Mouse (Mus musculus) kidney, postnatal 14 days (tissue): ENCODE results near the gene Phf2.
A peak's percentile ranks its signal among the peaks of the same experiment; 100 is the strongest.

ENCODE experiments used
- DNase-seq: peaks from one replicate; pipeline ENCODE4 v3.0.0; 2022; ENCODE audit warnings: mixed read lengths

Gene Phf2

GRCm38 (mm10) chr13:48870771-48871731 is at the start of gene Phf2:
Gene Phf2 (minus strand): TSS chr13:48871119.
- DNase-seq = peak; percentile 59

DNA sequence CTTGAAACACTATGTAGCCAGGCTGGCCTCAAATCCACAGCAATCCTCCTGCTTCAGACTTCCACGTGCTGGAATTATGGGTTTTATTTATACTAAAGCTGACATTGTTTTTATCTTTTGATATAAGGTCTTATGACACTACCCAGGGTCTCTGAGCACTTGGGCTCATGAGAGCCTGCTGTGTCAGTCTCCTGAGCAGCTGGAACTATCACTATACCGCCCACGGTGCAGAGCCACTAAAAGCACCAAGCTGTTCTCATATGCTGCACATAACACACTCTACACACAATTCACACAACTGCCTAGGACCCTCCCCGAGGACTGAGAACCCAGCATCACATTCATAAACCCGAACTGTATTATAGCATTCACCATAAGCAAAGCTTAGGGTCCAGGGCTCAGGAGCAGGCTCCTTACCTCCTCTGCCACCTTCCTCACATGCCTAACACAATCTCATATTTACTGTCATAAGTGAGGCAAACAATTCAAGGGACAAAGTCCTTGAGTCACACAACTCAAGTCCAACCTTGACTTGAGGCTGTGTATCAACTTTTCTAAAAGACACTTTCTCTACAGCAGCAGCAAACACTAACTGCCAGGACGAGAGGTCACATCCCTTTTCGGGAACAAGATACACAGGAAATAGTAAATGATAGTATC is 49.0 kb upstream of the Phf2 start:
- DNase-seq = no peak

- DNase-seq = no peak
Observed at GRCm38 (mm10) chr13:48917113-48917599, 46.2 kb upstream of the Phf2 start.

- DNase-seq = peak; percentile 20
Observed at GRCm38 (mm10) chr13:48913680-48914079, 42.8 kb upstream of the Phf2 start.

DNA sequence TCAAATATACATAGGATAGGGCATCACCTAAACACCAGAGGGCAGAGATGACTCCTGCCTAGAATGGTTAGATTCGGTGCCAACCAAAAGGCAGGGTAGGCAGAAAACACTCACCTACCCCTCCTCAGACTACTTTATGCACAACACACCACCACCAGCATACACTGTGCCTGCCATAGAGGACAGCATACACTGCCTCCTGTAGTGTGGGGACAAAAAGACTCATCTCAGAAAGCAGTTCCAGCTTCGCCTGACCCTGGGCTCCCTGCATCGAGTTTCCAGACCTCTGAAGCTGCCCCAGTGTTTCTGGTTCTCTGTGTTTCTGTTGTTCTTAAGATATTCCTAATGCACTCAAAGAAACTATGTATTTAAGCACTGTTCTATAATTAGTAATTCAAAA is 42.2 kb upstream of the Phf2 start:
- no peak for DNase-seq

- DNase-seq = no peak
Observed at GRCm38 (mm10) chr13:48911426-48911825, 40.5 kb upstream of the Phf2 start.

DNA sequence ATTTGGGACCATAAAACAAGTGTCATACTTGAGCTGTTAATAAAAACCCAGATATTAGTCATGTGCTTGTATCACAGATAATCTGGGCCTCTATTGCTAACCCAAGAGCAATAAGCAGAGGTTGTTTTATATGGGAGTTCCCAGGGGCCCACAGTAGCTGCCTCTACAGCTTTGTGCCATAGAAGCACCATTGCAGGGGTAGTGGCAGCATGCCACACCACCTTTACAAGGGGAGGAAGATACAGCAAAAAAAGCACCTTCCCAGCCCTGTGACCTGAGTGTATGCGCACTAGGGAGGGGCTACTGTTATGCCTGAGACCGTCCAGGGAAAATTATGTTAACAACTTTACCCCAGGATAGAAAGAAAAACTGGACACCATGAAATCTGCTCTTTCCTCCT is 34.5 kb upstream of the Phf2 start:
- DNase-seq = no peak

DNA sequence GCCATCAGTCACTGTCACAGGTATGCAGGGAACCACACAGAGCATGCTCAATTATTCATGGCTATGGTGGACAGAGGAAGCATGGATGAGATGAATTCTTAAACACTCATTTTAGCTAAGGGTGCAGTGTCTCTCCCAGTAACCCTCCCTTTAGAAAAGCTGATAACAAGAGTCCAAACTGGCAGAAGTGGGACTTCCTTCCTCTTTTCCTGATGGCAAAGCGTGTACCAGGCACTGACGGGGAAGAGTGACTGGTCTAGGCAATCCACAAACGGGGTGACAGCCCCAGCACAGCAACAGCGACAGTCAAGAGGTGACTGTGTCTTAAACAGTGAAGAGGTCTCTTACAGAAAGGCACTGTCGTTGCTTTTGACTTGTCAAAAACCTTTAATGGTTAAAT is 24.5 kb upstream of the Phf2 start:
- no peak for DNase-seq

GRCm38 (mm10) chr13:48890260-48890960 is 19.5 kb upstream of the Phf2 start:
- DNase-seq = peak; percentile 66

GRCm38 (mm10) chr13:48878534-48878933 is 7.6 kb upstream of the Phf2 start:
- peak; percentile 99 for DNase-seq

- no peak for DNase-seq
Observed at GRCm38 (mm10) chr13:48877805-48878204, 6.9 kb upstream of the Phf2 start.

- DNase-seq = no peak
Observed at GRCm38 (mm10) chr13:48872726-48873125, 1.8 kb upstream of the Phf2 start.

DNA sequence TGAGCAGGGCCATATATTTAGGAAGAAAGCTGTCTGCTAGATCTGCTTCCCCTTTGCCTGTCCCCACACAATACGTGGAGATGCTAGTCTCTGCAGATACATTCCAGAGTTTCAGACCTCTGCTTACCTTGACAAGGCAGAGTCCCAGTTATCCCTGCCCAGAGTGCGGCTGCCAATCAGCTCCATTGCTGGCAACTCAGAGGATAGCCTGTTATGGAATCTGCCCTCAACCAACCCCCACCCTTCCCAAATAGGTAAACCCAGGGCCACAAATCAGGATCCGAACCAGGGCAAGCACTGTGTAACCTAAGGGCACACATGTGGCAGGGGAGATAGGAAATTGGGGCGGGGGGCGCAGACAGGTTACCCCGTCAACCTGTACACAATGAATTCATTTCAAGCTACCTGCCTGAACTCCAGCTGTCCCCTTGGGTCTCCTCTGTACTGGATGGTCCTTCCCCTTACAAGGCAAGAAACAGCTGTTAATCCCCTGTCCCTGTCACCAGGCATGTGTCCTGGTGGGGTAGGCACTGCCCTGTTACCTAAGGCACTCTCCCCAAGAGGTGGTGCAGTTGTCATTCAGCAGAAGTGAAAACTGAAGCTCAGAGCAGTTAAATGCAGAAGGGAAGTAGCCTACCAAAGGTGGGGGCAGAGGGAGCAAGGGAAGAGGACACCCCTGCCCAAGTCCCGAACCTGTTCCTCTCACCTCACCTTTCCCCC is 1.1 kb upstream of the Phf2 start:
- DNase-seq = peak; percentile 37

- DNase-seq = peak; percentile 62
Observed at GRCm38 (mm10) chr13:48869950-48870770, 759 bp downstream of the Phf2 start.

- DNase-seq = peak; percentile 30
Observed at GRCm38 (mm10) chr13:48869600-48869949, 1.3 kb downstream of the Phf2 start.

DNA sequence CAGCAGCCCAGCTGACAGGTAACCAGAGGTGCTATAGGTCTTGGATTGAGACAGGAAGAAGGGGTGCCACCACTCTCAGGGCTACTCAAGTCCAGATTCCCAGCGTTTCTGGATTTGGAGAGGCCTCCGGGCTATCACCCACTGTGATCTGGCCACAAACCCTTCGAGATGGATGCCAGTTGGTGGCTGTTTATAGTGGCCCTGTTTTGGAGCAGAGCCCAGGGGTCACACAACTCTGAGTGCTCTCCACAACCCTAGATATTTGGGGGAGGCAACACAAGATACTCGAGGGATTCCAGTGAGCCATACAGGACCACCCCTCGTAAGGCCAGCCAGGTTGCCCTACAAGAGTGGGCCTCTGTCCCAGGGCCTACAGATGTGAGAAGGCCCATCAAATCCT is 1.8 kb downstream of the Phf2 start:
- no peak for DNase-seq

GRCm38 (mm10) chr13:48864673-48865356 is 6.1 kb downstream of the Phf2 start:
- no peak for DNase-seq

- no peak for DNase-seq
Observed at GRCm38 (mm10) chr13:48863556-48863955, 7.4 kb downstream of the Phf2 start.

- no peak for DNase-seq
Observed at GRCm38 (mm10) chr13:48861913-48862312, 9.0 kb downstream of the Phf2 start.

GRCm38 (mm10) chr13:48858779-48859178 is 12.1 kb downstream of the Phf2 start:
- DNase-seq = no peak

DNA sequence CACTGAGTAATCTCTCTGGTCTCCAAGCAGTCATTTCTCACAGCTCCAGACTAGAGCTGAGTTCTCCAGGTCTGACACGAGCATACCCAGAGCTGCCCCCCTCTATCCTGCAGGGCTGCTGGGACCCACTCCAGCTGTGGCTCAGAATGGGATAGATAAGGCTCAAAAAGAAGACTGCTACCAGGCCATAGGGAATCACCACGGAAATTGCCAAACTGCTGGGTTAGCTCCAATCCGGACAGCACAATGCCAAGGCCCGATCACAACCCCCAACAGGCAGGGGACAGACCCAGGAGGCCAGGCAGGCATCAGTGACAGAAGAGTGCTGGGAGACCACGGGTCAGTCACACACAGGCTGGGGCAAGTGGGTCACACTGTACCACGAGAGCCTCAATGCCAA is 12.9 kb downstream of the Phf2 start:
- DNase-seq = no peak
